Mouse (Mus musculus) gastrocnemius, adult 18-20 months (tissue): ENCODE results near the gene Lpin1. TPM values are rescaled to one million over a fixed set of nuclear protein-coding genes. Genes with fewer than 3 reads are reported as not detected.
A peak's percentile ranks its signal among the peaks of the same experiment; 100 is the strongest.

ENCODE experiments used
- DNase-seq: peaks from one replicate; pipeline ENCODE4 v3.0.0; 2021; ENCODE audit warnings: low spot score
- total RNA-seq, 2 experiments: library from RNA; stranded (reverse); gene quantifications; 2 replicates each; pipeline ENCODE4 v1.2.3; 2021

Gene Lpin1
- total RNA-seq, 2 experiments from 2014 or later = 212 to 245 TPM

DNA sequence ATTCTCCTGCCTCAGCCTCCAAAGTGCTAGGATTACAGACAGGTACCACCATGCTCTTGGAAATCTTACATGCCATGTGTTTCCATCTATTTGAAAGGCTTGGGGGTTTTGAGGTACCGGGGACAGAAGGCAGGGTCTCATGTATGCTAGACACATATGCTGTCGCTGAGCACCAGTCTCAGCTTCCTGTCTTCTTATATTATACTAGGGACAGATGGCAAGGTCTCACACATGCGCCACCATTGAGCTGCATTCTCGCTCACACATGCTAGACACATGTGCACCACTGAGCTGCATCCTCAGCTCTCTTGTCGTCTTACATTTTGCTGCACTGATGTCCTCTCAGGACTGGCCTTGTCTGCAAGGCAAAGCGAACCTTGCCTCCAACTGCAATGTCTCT, 8.7 kb upstream of the Lpin1 start:
- no peak for DNase-seq

DNA sequence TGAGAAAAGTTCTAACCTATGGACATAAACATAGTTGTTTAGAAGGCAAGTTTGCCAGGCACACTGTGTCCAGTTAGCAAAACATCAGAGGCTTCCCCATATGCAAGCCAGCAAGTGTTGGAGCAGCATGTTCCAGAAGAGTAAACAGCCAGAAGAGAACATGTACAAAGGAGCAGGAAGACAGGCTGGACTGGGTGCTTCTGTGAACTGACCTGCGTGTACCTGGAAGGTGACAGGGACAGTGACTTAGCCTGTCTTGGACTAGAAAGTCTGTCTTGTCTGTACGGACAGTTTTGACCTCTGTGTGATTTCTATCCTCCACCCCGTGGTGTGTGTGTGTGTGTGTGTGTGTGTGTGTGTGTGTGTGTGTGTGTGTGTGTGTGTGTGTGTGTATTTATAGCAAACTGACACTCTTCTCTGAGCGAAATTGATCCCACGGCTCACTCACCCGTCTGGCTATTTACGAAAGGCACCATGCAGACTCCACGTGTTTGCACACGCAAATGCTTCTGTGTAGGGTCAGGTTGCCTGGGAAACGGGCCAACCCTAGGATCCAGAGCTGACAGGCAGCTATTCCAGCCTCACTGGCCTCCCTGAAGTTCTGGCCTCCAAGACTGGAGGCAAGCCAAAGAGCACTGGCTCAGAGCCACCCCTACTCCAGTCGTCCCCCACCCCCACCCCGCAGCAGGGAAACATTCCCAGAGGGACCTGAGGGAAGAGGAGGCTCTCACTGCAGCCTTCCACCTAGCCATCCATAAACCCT, 7.9 kb upstream of the Lpin1 start:
- DNase-seq = peak; percentile 96

DNA sequence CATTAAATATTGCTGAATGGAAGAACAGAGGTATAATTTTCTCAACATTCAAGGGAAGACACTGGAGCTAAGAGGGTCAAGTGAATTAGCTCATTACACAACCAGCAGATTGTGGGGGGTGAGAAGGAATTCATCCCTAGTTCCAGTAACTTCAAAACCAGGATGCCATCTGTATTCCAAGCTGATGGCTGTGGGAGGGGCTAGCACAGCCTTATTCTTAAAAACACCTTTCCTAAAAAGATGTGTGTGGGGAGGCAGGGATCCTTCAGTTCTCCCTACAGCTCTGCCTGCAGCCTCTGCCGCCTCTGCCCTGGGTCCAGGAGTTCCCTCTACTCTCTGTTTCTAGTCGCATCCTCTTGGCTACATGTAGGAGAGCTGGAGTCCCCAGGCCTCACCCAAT, 5.0 kb upstream of the Lpin1 start:
- DNase-seq = no peak

DNA sequence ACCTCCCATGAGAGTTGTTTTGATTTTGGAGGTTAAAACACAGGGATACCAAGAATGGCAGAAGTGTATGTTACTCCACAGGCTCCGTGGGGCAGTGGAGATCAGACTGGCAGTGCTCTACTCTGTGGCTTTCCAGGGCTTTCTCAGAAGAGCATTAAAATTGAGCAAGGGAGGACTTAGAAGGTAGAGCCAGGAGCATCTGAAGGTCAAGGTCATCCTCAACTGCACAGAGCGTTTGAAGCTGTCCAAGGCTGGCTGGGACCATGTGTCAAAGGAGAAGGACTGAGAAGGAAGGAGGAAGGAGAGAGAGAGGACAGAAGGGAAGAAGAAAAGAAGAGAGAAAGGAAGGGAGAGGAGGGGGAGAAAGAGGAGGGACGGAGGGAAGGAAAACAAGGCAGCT, 3.8 kb upstream of the Lpin1 start:
- no peak for DNase-seq

DNA sequence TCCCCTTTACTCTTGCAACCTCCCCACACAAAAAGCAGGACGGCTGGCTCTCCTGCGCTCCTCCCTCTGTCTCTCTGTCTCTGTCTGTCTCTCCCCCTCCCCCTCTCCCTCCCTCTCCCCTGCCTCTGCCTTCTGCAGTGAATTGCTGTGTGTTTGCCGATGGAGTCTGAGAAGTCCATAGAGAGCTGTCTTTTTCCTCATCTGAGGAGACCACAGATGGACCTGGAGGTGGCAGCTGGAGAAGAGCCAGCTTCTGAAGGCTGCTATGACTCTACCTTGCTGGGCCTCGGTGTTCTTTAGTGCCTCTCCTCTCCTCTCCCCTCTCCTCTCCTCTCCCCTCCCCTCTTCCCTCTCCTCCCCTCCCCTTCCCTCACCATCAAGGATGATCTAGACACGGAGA, 5.1 kb downstream of the Lpin1 start:
- DNase-seq = no peak

DNA sequence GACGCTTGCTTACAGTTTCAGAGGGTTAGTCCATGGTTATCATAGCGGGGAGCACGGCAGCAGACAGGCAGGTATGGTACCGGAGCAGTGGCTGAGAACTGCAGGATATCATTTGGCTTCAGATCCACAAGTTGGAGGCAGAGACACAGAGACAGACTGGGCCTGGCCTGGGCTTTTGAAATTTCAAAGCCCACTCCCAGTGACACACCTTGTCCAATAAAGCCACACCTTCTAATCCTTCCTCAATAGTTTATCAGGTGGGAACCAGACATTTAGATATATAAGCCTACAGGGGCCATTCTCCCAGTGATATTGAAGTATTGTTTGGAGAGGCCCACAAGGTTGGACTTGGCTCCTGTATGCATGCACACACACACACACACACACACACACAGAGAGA, 8.5 kb downstream of the Lpin1 start:
- DNase-seq = no peak

DNA sequence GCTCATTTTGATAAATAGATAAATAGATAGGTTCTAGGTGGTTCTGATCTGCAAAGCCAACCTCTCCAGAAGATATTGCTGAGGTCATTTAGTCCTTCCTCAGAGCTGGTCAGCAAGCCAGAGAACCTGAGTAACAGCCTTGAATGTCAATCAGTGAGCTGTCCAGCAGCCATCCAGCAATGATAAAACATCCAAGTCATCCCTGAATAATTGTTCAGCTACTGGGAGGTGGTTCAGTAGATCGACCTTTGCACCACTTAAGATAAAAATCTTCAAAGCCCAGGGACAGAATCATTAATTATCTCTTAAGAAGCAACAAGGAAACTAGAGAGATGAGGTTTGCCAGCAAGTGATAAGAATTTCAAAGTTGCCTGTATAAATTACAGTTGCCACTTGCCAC, 10.4 kb downstream of the Lpin1 start:
- DNase-seq = no peak

DNA sequence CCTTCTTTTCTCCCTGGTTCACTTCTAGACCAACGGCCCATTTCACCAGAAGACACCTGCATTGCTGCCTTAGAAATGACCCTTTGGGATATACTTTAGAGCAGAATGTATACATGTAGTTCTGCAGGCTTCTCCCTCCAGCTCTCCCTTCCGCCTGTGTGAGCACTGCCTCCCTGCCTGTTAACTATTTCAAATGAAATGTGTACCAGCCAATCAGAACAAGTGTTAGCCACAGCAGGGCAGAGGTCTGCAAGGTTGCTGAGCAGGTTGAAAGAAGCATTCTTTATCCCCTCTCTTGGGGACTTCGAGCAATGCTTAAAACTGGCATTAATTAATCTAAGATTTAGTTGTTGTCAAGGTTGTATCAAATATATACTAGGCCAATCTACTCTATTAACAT, 11.4 kb downstream of the Lpin1 start:
- DNase-seq = no peak

DNA sequence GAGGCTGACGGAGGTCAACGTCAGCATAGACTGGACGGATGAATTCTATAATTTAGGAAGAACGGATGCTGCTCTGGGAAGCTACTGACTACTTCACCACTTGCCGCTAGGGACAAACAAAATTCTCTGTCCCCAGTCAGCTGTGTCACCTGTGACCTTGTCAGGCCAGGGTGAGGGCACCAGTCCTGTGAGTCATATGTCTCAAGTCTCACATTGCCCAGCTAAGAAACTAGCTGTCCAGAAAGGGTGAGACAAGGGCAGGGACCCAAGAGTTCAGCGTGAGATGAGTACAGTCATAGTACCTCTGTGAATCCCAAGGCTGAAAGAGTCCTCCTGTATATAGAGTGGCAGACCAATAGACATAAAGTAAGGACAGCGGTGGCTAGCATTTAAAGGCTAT, 17.0 kb downstream of the Lpin1 start:
- DNase-seq = peak; percentile 86

DNA sequence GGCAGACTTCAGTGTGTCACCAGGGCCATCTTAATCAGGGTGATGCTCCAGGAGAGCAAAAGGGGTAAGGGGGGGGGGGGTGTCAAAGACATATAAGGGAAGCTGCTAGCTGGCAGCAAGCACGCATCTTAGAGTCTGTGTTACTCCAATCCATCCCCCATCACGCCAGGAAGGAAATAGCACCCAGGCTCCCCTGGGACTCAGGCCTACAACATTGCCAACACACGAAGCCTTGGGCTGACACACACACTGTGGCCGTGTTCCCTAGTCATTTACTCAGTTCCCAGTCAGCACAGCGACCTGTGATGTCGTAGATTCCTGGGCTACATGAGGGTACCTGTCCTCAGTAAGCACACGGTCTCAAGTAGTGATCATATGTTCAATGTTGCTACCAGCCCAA, 17.8 kb downstream of the Lpin1 start:
- DNase-seq = peak; percentile 54

DNA sequence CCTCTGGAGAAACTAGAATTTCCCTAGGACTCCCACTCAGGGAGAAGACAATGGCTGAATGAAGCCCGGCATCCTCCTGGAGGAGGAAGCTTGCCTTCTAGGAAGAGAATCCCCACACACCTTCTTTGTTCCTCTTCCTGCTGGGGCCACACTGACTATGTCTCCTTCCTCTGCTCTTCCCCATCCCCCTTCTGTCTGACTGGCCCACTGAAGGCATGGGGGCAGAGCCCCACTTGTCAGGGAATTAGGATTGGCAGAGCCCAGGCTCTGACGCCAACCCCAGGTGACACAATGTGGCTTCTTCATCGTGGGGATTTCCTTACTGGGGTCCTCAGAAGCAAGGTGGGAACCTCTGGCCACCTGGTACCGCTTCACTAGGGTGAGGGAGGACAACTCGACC, 18.3 kb downstream of the Lpin1 start:
- DNase-seq = no peak

DNA sequence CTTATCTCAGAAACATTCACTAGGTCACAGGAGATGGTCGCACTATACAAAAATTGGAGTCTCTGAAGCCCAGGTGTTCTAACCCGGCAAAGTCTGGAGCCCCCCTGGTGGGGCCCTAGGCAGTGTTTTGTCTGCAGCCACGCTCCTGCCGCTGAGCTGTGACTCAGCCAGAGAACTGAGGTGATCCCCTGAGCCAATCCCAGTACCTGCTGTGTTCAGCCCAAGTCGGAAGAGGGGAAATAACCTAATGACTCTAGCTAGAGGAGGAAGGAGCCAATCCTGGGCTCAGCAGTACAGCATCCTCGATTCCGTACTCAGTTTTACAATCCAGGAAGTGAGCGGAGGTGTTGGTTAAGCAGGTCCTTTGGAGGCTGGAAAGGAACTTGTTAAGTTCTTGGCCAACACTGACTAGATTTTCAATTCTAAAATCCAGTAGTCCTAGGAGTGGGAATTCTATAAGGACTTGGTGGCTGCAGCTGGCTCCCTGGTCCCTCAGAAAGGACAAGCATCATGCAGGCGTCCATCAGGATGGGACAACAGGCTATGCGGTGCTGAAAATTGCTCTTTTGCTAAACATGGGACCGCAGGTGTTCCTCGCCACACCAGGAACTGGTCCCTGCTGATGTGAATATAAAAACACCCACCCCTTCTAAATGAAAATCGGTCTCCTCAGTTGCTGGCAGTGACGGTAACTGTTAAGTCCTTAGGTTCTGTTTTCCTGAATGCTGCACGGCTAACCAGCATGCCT, 19.1 kb downstream of the Lpin1 start:
- DNase-seq = peak; percentile 74

DNA sequence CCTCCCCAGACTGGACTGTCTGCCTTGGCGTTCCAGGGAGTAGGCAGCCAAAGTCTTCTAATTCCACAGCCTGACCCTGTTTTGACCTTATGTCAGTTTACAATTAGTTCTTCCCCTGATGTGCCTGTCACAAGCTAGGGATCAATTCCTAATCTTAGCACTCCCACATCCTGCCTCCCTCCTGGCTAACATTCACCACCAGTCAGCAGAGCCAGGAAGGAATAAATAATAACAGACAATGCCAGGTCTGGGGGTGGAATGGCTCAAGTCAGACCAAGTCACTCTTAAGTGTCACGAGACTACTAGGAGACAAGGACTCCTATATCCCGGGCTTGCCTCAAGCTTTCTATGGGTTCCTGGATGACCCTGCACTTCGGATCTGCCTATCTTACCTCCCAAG, 20.8 kb downstream of the Lpin1 start:
- DNase-seq = no peak

DNA sequence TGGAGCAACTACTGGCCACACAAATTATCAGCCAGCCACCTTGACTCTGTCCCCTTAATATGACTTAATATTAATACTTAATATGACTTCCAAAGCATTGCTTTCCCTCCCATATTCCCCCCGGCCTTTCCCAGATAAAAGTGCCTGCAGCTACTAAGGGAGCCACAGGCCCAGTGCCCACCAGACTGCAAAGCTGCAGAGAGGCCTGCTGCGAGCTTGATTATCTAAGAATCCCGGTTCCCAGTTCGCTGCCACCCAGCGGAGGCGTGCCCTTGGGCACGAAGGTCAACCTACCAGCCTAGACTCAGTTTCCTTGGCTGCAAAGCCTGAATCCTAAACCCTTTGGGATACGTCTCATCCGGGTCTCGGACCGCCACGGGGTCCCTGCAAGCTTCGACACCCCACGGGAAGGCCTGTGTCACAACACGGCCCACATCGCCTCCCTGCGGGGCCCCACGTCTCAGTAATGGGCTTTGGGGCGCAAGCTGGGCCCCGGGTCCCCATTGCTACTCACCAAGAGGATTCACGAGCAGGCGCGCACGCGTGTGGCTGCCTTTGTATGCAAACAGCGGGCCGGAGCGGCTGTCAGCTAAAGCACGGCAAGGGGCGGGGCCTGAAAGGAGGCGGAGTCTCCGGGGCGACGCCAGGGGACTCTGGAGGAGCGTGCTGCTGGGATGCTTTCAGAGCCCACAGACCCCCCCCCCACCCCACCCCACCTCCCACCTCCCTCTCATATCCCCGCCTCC, 21.4 kb downstream of the Lpin1 start:
- DNase-seq = peak; percentile 93

DNA sequence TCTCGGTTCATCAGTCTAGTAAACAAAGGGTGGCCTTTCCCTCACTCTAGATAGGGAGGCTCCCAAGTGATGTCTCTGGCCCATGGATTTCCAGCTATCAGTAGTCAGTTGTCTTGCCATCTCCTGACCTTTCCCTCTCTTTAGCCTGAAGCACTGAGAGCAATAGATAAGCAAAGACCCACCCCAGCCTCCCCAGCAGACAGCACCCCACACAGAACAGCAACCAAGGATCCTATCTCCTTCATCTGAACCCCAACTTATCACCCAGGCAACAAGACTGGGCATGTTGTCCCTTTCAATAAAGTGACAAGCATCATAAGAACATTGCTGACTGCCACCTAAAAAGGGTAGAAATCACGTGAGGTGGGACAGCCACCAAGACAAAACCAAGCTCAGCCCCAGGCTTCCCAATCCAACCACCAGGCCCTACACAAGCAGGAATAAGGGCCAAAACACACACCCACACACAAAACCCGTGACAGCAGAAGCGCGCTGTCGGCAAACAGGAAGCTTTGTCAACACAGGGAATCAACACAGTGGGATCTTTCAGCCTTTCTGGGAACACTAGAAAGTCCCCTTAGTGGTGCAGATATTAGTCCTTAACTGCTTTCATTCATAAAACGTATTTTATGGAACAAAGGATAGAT, 22.2 kb downstream of the Lpin1 start:
- no peak for DNase-seq

DNA sequence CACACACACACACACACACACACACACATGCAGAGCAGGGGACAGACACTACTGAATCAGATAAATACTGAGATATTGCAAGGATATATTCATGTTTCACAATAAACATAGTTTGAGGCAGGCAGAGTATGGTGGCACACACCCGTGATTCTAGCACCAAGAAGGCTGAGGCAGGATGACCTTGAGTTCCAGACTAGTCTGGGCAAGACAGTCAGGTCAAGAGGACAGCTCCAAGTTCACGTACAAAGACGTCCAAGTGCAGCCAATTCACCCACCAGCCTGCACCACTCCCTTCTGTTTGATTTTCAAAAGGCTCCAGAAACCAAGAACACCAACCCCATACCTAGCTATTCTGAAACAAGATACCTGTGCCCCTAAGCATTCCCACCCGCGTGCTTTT, 23.0 kb downstream of the Lpin1 start:
- DNase-seq = no peak

DNA sequence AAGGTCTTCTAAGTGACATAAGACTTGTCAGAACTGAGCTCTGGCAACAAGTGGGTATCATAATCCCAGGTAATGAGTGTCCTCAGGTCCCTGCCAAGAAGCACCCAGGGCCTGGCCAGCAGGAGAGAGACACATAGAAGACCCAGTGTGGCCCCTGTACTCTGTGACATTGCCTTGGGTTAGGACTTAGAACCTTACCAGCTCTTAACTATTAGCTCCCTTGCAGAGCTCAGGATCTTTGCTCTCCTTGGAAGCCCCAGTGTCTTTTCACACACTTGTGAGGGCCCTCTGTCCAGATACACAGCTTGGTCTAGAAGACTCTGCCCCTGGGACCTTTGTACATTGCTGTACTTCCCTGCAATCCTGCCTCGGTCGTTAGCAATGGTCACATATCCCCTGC, 23.7 kb downstream of the Lpin1 start:
- DNase-seq = no peak

DNA sequence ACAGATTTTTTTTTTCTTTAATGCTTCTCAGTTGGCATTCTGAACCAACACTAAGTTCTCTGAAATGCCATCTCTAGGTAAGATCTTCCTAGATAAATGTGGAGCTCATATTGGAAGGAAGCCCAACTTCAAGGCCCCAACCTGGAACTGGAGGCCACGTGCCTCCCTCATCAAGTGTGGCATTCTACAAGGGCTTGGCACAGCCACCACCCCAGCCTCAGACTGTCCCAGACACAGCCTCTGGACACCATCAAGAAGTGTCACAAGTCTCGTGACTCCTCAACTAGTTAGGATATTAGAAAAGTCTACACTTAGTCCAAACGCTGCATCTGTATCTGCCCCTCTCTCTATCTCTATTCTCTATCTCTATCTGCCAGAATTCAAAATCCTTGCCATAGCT, 25.8 kb downstream of the Lpin1 start:
- DNase-seq = no peak

DNA sequence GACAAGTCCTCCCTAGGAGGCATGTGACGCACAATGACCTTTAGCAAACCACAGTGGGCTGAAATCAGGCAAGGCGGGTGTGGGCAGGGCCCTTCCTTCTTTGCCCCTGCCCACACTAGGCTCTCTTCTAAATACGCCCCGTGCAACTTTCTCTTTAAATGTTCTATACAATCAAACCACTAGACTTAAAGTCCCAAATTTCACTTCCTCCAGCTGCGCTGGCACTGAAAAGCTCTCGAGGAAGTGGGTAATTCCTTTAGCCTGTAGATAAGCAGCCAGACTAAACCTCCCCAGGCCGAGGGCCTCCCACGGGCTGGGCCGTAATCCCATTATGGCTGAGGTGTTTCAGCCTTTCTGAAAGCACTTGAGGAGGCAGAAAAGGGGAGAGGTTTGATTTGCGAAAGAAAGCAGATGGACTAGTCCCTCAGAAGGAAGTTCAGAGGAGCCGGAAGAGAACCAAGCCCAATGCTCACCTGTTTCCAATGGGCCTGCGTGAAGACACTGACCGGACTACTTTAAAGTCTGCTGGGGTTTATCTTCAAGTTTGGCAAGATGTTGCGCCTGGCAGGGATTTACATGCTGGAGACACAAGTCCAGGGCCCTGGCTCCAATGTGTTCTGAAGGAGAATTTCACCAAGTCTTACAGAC, 26.6 kb downstream of the Lpin1 start:
- no peak for DNase-seq

DNA sequence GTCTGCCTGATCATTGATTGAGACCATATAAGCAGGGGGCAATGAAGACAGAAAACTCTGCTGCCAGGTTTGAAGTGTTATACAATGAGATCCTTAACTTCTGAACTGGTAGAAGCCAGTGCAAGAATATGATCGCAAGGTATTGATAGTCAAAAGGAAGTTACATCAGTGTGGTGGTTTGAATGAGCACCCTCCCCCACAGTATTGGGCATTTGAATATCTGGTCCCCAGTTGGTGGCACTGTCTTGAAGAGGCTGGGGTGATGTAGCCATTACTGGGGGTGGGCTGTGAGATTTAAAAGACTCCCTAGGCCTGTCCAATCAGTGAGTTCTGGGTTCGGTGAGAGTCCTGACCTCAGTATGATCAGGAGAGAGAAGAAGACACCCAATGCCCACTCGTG, 27.5 kb downstream of the Lpin1 start:
- DNase-seq = no peak

DNA sequence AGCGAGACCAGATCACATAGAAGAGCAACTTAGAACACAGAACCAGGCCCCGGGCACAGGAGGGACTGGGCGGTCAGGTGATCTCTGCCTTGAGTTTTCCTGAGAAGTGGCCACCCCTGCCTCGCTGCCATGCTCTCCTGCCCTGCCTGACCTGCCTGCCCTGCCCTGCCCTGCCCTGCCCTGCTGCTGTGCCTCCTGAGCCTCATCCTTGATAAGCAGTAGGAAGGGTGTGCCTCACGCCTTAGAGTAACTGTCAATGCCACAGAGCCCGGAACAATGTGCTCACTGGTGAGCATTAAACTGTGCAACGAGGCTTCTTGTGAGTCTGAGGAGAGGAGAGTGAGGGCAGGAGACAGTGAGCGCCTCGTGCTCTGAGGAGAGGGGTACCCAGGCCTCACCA, 30.5 kb downstream of the Lpin1 start:
- DNase-seq = no peak
